Mouse (Mus musculus) adrenal gland, postnatal 10 days (tissue): ENCODE measurements around the gene Cds2. TPM values are rescaled to one million over a fixed set of nuclear protein-coding genes. Genes with fewer than 3 reads are reported as not detected.
"Not testable (repeated sequence)": the region's sequence is repeated elsewhere in the genome, so short reads cannot be mapped to it uniquely, and the experiment has no call there.

ENCODE experiments used
- DNase-seq: peaks from one replicate; pipeline ENCODE4 v3.0.0; 2021; ENCODE audit warnings: mixed read lengths
- total RNA-seq, 2 experiments: library from RNA; stranded (reverse); gene quantifications; 2 replicates each; pipeline ENCODE4 v1.2.3; 2021

The Cds2 gene
- total RNA-seq, 2 experiments from 2014 or later: 52.2 to 54.9 TPM

- DNase-seq: no peak
These were observed 2.2 kb downstream of the Cds2 start for GRCm38 (mm10) chr2:132265196-132265595.

- no peak for DNase-seq
These were observed 3.1 kb downstream of the Cds2 start for GRCm38 (mm10) chr2:132266086-132266485.

- no peak for DNase-seq
These were observed 6.3 kb downstream of the Cds2 start for GRCm38 (mm10) chr2:132269217-132269616.

GRCm38 (mm10) chr2:132270331-132270951, 7.5 kb downstream of the Cds2 start:
- DNase-seq: no peak

- no peak for DNase-seq
These were observed 9.9 kb downstream of the Cds2 start for GRCm38 (mm10) chr2:132272694-132273389.

- DNase-seq: no peak
These were observed 12.6 kb downstream of the Cds2 start for GRCm38 (mm10) chr2:132275527-132275926.

- no peak for DNase-seq
These were observed 13.3 kb downstream of the Cds2 start for GRCm38 (mm10) chr2:132276249-132276648.

- no peak for DNase-seq
These were observed 15.4 kb downstream of the Cds2 start for GRCm38 (mm10) chr2:132278273-132278853.

- DNase-seq: no peak
These were observed 16.5 kb downstream of the Cds2 start for GRCm38 (mm10) chr2:132279336-132279882.

- DNase-seq: no peak
These were observed 17.0 kb downstream of the Cds2 start for GRCm38 (mm10) chr2:132279978-132280377.

GRCm38 (mm10) chr2:132280518-132281120, 17.7 kb downstream of the Cds2 start:
- no peak for DNase-seq

GRCm38 (mm10) chr2:132281560-132282452, 18.9 kb downstream of the Cds2 start:
- no peak for DNase-seq

GRCm38 (mm10) chr2:132282453-132283174, 19.7 kb downstream of the Cds2 start:
- DNase-seq: no peak

GRCm38 (mm10) chr2:132283236-132284070, 20.5 kb downstream of the Cds2 start:
- no peak for DNase-seq

GRCm38 (mm10) chr2:132284492-132285139, 21.7 kb downstream of the Cds2 start:
- DNase-seq: peak; percentile 45

- not testable (repeated sequence) for DNase-seq
These were observed 22.8 kb downstream of the Cds2 start for GRCm38 (mm10) chr2:132285722-132286121.

- DNase-seq: no peak
These were observed 23.6 kb downstream of the Cds2 start for GRCm38 (mm10) chr2:132286376-132287076.

- not testable (repeated sequence) for DNase-seq
These were observed 26.3 kb downstream of the Cds2 start for GRCm38 (mm10) chr2:132289213-132289612.

- no peak for DNase-seq
These were observed 27.9 kb downstream of the Cds2 start for GRCm38 (mm10) chr2:132290808-132291207.
